Mouse (Mus musculus): ENCODE results near the gene Tspan5. TPM values are rescaled to one million over a fixed set of nuclear protein-coding genes. Genes with fewer than 3 reads are reported as not detected.

Gene Tspan5
- polyA plus RNA-seq, 1 experiment: 0.05 TPM

DNA sequence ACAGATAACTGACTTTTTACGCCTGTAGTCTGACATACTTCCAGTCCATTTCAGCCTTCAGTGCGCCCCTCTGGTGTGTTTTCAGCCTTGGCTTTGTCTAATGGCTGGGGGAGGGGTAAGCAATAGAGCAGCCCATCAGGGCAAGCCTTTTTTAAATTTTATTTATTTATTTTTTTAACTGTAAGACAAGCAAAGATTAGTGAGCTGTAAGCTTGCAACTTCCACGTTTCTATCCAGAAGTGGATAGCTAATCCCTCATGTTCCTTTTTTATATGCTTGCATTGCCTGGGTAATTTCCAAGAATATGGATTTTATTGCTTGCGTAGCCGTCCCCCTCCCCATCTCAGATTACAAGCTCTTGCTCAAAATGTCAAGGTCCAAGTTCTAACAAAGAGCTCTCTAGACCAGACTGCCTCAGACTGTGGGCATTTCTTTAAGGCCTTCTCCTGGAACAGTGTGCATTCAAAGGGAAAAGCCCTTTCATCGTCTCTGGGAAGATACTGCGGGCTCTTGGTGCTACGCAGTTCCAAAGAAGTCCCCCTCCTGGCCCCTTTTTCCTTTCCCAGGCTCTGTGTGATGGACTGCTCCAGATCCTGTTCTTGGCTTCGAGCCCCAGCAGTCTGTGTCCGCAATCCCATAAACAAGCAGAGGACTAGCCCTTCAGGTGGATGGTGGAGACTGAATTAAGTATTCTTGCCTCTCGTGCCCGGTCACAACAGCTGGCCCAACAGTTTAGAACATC, 116.0 kb downstream of the Tspan5 start:
- no peaks in the 10 kb centered on the region for H3K36me3 ChIP-seq (ENCODE audit: control insufficient read depth)
- H3K4me3 ChIP-seq (replicated peaks): no peak overlapping the region
- TF ChIP-seq GATA1 (IDR thresholded peaks at IDR 0.05; ENCODE audit: low read length): no peak
- no peak for TF ChIP-seq TAL1 (IDR thresholded peaks at IDR 0.05; ENCODE audit: low read length)
- no peaks in the 10 kb centered on the region for H3K9me3 ChIP-seq (ENCODE audit: control insufficient read depth, low read length)
- no peaks in the 10 kb centered on the region for H3K4me1 ChIP-seq (ENCODE audit: control insufficient read depth)
- H3K27me3 ChIP-seq (ENCODE audit: control insufficient read depth): no peaks in the 10 kb centered on the region

DNA sequence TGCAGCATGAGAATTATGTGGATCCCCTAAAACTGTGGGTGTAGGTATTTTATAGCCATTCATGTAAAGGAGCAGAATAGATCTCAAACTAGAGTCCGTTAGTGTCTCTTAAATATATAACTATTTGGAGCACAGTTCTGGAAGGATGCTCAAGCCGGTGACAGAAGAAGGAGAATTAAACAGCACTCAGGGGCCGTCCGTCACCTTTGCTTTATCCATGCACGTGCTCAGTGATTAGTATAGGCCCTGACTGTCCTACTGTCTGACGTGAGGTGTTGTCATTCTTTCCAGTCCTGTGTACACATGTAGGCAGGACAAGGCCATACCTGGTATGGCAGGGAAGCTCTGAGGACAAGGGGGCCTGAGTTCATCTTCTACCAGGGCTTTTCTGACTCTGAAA, 116.7 kb downstream of the Tspan5 start:
- H3K9me3 ChIP-seq (ENCODE audit: control insufficient read depth, low read length): no peaks in the 10 kb centered on the region
- TF ChIP-seq GATA1 (IDR thresholded peaks at IDR 0.05; ENCODE audit: low read length) (no peak), TAL1 (IDR thresholded peaks at IDR 0.05; ENCODE audit: low read length) (no peak)
- no peaks in the 10 kb centered on the region for H3K36me3 ChIP-seq (ENCODE audit: control insufficient read depth)
- H3K27me3 ChIP-seq (ENCODE audit: control insufficient read depth): no peaks in the 10 kb centered on the region
- H3K4me3 ChIP-seq (replicated peaks): no peak overlapping the region
- no peaks in the 10 kb centered on the region for H3K4me1 ChIP-seq (ENCODE audit: control insufficient read depth)

DNA sequence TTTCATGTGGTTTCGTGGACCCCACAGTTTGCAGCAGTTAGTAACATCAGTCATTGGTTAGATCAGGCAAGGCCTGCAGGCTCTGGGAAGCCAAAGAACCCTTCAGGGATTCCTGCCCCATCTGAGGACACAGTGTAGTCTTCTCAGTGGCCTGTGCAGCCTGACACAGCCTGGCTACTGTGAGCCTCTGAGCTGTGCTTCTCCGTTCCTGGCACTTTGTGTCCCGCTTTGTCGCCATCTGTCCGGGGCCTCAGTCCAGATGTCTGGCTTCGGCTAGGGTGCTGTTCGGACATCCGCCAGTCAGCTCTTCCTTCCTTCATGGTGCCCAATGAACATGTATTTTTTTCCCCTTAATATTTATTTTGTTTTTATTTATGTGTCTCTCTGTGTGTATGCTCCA, 117.2 kb downstream of the Tspan5 start:
- TF ChIP-seq GATA1 (IDR thresholded peaks at IDR 0.05; ENCODE audit: low read length) (no peak), TAL1 (IDR thresholded peaks at IDR 0.05; ENCODE audit: low read length) (no peak)
- Histone ChIP-seq H3K27me3 (ENCODE audit: control insufficient read depth) (no peaks in the 10 kb centered on the region), H3K4me3 (replicated peaks) (no peak overlapping the region), H3K9me3 (ENCODE audit: control insufficient read depth, low read length) (no peaks in the 10 kb centered on the region), H3K36me3 (ENCODE audit: control insufficient read depth) (no peaks in the 10 kb centered on the region), H3K4me1 (ENCODE audit: control insufficient read depth) (no peaks in the 10 kb centered on the region)

DNA sequence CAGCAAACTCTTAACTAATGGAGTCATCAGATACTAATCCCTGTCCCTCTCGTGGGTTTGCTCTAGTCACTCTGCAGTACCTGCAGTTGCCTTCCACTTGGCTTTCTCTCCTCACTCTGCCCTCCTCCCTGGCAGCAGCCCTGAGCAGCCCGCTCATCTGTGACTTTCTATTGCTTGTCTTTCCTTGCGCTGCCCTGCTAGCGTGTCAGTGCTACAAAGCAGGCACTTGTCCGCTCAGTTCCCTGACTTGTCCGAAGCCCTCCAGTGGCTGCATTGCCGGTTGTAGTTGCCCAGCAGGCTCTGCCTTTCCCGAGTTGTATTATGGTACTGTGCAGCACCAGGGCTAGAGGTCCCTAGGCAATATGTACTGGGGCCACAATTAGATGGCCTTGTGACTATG, 117.7 kb downstream of the Tspan5 start:
- H3K36me3 ChIP-seq (ENCODE audit: control insufficient read depth): no peaks in the 10 kb centered on the region
- no peak for TF ChIP-seq GATA1 (IDR thresholded peaks at IDR 0.05; ENCODE audit: low read length)
- TF ChIP-seq TAL1 (IDR thresholded peaks at IDR 0.05; ENCODE audit: low read length): no peak
- no peaks in the 10 kb centered on the region for H3K27me3 ChIP-seq (ENCODE audit: control insufficient read depth)
- no peaks in the 10 kb centered on the region for H3K4me1 ChIP-seq (ENCODE audit: control insufficient read depth)
- H3K4me3 ChIP-seq (replicated peaks): no peak overlapping the region
- no peaks in the 10 kb centered on the region for H3K9me3 ChIP-seq (ENCODE audit: control insufficient read depth, low read length)

DNA sequence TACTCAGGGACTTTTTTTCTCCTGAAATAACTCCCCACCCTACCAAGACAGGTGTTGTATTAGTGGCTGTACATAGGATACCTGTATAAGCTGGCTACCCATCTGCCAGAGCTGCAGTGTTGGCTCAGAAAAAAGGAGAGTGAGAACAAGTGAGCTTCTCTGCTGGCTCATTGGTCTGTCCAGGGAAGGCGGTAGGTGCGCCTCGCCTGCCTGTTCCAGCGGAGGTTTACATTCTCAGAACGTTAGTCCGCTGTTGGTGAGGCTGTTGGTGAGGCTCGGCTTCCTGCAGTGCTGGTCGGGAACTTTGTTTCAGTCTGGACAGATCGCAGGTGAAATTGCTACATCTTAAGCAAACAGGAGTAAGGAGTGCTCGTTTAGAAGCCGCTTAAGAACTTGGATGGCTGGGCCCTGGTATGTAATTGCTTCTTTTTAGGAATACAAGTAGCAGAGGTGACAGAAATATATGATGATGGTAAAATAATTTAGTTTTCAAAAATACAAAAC, 118.3 kb downstream of the Tspan5 start:
- Histone ChIP-seq H3K36me3 (ENCODE audit: control insufficient read depth) (no peaks in the 10 kb centered on the region), H3K4me3 (replicated peaks) (no peak overlapping the region), H3K9me3 (ENCODE audit: control insufficient read depth, low read length) (no peaks in the 10 kb centered on the region), H3K27me3 (ENCODE audit: control insufficient read depth) (no peaks in the 10 kb centered on the region), H3K4me1 (ENCODE audit: control insufficient read depth) (no peaks in the 10 kb centered on the region)
- TF ChIP-seq TAL1 (IDR thresholded peaks at IDR 0.05; ENCODE audit: low read length) (no peak), GATA1 (IDR thresholded peaks at IDR 0.05; ENCODE audit: low read length) (no peak)

DNA sequence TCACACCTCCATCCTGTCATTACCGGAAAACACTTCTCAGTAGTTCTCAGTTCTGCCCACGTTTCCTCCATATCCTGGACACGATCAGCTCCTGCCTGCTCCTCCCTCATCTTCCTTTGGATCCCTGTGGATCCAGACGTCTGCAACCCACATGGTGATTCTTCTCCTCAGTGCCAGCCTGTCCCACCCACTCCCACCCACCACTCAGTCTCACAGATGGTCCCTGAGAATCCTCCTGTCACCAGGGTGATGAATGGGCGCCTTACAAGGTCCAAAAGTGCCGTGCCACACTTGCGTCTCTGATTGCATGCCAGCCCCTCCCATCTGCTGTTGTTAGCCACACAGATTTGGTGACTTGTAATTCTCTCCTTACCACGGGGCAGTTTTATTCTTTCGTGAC, 119.0 kb downstream of the Tspan5 start:
- Histone ChIP-seq H3K4me1 (ENCODE audit: control insufficient read depth) (no peaks in the 10 kb centered on the region), H3K4me3 (replicated peaks) (no peak overlapping the region), H3K9me3 (ENCODE audit: control insufficient read depth, low read length) (no peaks in the 10 kb centered on the region), H3K27me3 (ENCODE audit: control insufficient read depth) (no peaks in the 10 kb centered on the region), H3K36me3 (ENCODE audit: control insufficient read depth) (no peaks in the 10 kb centered on the region)
- no peak for TF ChIP-seq TAL1 (IDR thresholded peaks at IDR 0.05; ENCODE audit: low read length)
- no peak for TF ChIP-seq GATA1 (IDR thresholded peaks at IDR 0.05; ENCODE audit: low read length)

DNA sequence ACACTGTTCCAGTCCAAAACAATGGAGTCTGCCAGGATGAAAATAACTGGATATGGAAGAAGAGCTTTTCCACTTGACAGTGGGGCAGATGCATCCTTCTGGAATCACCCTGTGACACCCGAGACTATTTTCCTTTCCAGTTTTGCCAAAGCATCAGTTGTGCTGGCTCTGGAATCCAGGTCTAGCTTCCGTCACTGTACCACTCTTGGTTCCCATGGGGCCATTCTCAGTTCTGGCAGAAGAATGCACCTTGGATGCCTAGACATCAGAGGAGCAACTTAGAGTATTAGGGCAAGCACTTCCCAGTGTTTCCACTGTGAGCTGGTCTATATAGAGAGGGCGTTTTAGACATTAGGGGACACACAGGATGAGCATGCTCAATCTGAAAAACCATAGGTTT, 119.6 kb downstream of the Tspan5 start:
- H3K36me3 ChIP-seq (ENCODE audit: control insufficient read depth): no peaks in the 10 kb centered on the region
- no peaks in the 10 kb centered on the region for H3K4me1 ChIP-seq (ENCODE audit: control insufficient read depth)
- no peaks in the 10 kb centered on the region for H3K9me3 ChIP-seq (ENCODE audit: control insufficient read depth, low read length)
- H3K4me3 ChIP-seq (replicated peaks): no peak overlapping the region
- TF ChIP-seq GATA1 (IDR thresholded peaks at IDR 0.05; ENCODE audit: low read length) (no peak), TAL1 (IDR thresholded peaks at IDR 0.05; ENCODE audit: low read length) (no peak)
- H3K27me3 ChIP-seq (ENCODE audit: control insufficient read depth): no peaks in the 10 kb centered on the region

DNA sequence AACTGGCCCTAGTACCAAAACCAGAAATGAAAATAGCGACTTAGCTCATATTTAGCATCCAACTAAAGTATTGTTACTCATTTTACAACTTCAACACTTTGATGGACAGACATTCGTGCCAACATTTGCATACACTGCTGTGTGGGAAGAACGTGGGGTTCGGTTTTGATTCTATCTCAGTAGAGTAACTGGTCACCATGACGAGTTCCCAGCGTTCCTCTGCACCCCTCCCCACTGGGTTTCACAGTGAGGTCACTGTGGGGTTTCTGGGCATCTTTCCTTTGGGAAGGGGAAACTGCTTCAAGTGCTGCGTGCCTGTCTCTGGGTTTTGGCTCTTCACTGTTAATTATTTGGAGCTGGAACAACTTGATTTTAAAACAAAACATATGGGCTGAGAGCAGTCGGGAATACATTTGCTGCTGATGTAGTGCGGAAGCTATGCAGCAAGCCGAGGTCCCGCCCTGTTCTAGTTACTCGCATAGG, 122.2 kb downstream of the Tspan5 start:
- no peak overlapping the region for H3K4me3 ChIP-seq (replicated peaks)
- H3K27me3 ChIP-seq (ENCODE audit: control insufficient read depth): no peaks in the 10 kb centered on the region
- H3K9me3 ChIP-seq (ENCODE audit: control insufficient read depth, low read length): no peaks in the 10 kb centered on the region
- TF ChIP-seq GATA1 (IDR thresholded peaks at IDR 0.05; ENCODE audit: low read length) (no peak), TAL1 (IDR thresholded peaks at IDR 0.05; ENCODE audit: low read length) (no peak)
- H3K4me1 ChIP-seq (ENCODE audit: control insufficient read depth): no peaks in the 10 kb centered on the region
- H3K36me3 ChIP-seq (ENCODE audit: control insufficient read depth): no peaks in the 10 kb centered on the region

DNA sequence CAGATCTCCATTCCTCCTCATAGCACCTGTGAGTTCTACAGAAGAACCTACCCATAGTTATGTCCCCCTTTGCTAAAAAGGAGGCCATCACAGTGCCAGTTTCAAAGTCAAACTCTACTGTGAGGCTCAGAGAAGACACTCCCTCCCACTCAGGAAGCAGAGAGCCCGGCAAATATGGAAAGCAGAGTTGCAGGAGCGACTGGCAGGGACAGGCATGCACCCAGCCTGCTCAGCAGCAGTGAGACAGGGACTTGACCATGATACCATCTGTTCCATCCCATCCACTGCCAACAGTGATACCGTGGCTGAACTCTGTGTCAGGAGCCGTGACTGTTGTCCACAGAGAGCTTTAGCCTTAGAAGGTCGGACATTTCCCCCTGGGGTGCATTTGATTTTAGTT, 123.3 kb downstream of the Tspan5 start:
- Histone ChIP-seq H3K4me1 (ENCODE audit: control insufficient read depth) (no peaks in the 10 kb centered on the region), H3K27me3 (ENCODE audit: control insufficient read depth) (no peaks in the 10 kb centered on the region), H3K36me3 (ENCODE audit: control insufficient read depth) (no peaks in the 10 kb centered on the region), H3K4me3 (replicated peaks) (no peak overlapping the region), H3K9me3 (ENCODE audit: control insufficient read depth, low read length) (no peaks in the 10 kb centered on the region)
- TF ChIP-seq TAL1 (IDR thresholded peaks at IDR 0.05; ENCODE audit: low read length) (no peak), GATA1 (IDR thresholded peaks at IDR 0.05; ENCODE audit: low read length) (no peak)
